Mouse (Mus musculus): ENCODE data around the gene Atp1a1. TPM values are rescaled to one million over a fixed set of nuclear protein-coding genes. Genes with fewer than 3 reads are reported as not detected.
A peak's percentile ranks its signal among the peaks of the same experiment; 100 is the strongest.

The Atp1a1 gene
- polyA plus RNA-seq, 1 experiment from 2014 or later, result 136 TPM

- no peak overlapping the region for H3K4me3 ChIP-seq (ENCODE audit: low read depth, low read length)
- no peaks in the 10 kb centered on the region for H3K9me3 ChIP-seq (ENCODE audit: control insufficient read depth, low read length)
- DNase-seq (ENCODE audit: low spot score) (no peak), ATAC-seq (replicated peaks; ENCODE audit: low FRiP score) (no peak)
- peaks cover 28% of the 10 kb centered on the region for H3K4me1 ChIP-seq (replicated peaks; ENCODE audit: control insufficient read depth, insufficient read depth, low read length)
- H3K36me3 ChIP-seq (ENCODE audit: control insufficient read depth, insufficient read depth, low read length), result no peaks in the 10 kb centered on the region
- H3K9ac ChIP-seq (ENCODE audit: low read depth, low read length), result no peak overlapping the region
- no peaks in the 10 kb centered on the region for H3K27me3 ChIP-seq (replicated peaks; ENCODE audit: control insufficient read depth, insufficient read depth, low read length)
- WGBS, result 75% methylated on average over 7 of the region's 7 CpGs
- H3K4me2 ChIP-seq, result no peak overlapping the region
- H3K27ac ChIP-seq (ENCODE audit: low read depth, low read length), result no peak overlapping the region
These were observed 2.5 kb upstream of the Atp1a1 start for GRCm38 (mm10) chr3:101606861-101607455.

- WGBS, result 31% methylated on average over 2 of the region's 2 CpGs
- Histone ChIP-seq H3K27ac (ENCODE audit: low read depth, low read length) (no peak overlapping the region), H3K27me3 (replicated peaks; ENCODE audit: control insufficient read depth, insufficient read depth, low read length) (no peaks in the 10 kb centered on the region), H3K4me1 (replicated peaks; ENCODE audit: control insufficient read depth, insufficient read depth, low read length) (peaks cover 40% of the 10 kb centered on the region), H3K4me2 (peak overlapping the region; percentile 99; the same call in 1 of the 2 replicates), H3K4me3 (ENCODE audit: low read depth, low read length) (no peak overlapping the region), H3K9ac (ENCODE audit: low read depth, low read length) (no peak overlapping the region), H3K9me3 (ENCODE audit: control insufficient read depth, low read length) (no peaks in the 10 kb centered on the region), H3K36me3 (ENCODE audit: control insufficient read depth, insufficient read depth, low read length) (no peaks in the 10 kb centered on the region)
- no peak for ATAC-seq (replicated peaks; ENCODE audit: low FRiP score)
- DNase-seq (ENCODE audit: low spot score), result no peak
These were observed 1.2 kb upstream of the Atp1a1 start for GRCm38 (mm10) chr3:101605721-101606120.

- 14% methylated on average over 5 of the region's 5 CpGs for WGBS
- Histone ChIP-seq H3K4me1 (replicated peaks; ENCODE audit: control insufficient read depth, insufficient read depth, low read length) (peaks cover 43% of the 10 kb centered on the region), H3K9me3 (ENCODE audit: control insufficient read depth, low read length) (no peaks in the 10 kb centered on the region), H3K4me3 (ENCODE audit: low read depth, low read length) (peak overlapping the region; percentile 91), H3K27me3 (replicated peaks; ENCODE audit: control insufficient read depth, insufficient read depth, low read length) (no peaks in the 10 kb centered on the region), H3K27ac (ENCODE audit: low read depth, low read length) (no peak overlapping the region), H3K9ac (ENCODE audit: low read depth, low read length) (peak overlapping the region; percentile 96; the same call in 1 of the 2 replicates), H3K4me2 (peak overlapping the region; percentile 99), H3K36me3 (ENCODE audit: control insufficient read depth, insufficient read depth, low read length) (no peaks in the 10 kb centered on the region)
- ATAC-seq (replicated peaks; ENCODE audit: low FRiP score) (no peak), DNase-seq (ENCODE audit: low spot score) (no peak)
These were observed 807 bp upstream of the Atp1a1 start for GRCm38 (mm10) chr3:101605291-101605690.

GRCm38 (mm10) chr3:101603661-101604549 lies 579 bp downstream of the Atp1a1 start:
- ATAC-seq (replicated peaks; ENCODE audit: low FRiP score) (peak; percentile 85), DNase-seq (ENCODE audit: low spot score) (peak; percentile 85)
- peak overlapping the region; percentile 91 for H3K4me3 ChIP-seq (ENCODE audit: low read depth, low read length)
- peak overlapping the region; percentile 99 for H3K4me2 ChIP-seq
- under 1% methylated on average over 59 of the region's 68 CpGs for whole genome bisulfite sequencing
- peaks cover 53% of the 10 kb centered on the region for H3K4me1 ChIP-seq (replicated peaks; ENCODE audit: control insufficient read depth, insufficient read depth, low read length)
- no peaks in the 10 kb centered on the region for H3K27me3 ChIP-seq (replicated peaks; ENCODE audit: control insufficient read depth, insufficient read depth, low read length)
- no peaks in the 10 kb centered on the region for H3K9me3 ChIP-seq (ENCODE audit: control insufficient read depth, low read length)
- H3K36me3 ChIP-seq (ENCODE audit: control insufficient read depth, insufficient read depth, low read length), result no peaks in the 10 kb centered on the region
- H3K27ac ChIP-seq (ENCODE audit: low read depth, low read length), result peak overlapping the region; percentile 98
- H3K9ac ChIP-seq (ENCODE audit: low read depth, low read length), result peak overlapping the region; percentile 96

- Histone ChIP-seq H3K9me3 (ENCODE audit: control insufficient read depth, low read length) (no peaks in the 10 kb centered on the region), H3K4me3 (ENCODE audit: low read depth, low read length) (peak overlapping the region; percentile 91), H3K27me3 (replicated peaks; ENCODE audit: control insufficient read depth, insufficient read depth, low read length) (no peaks in the 10 kb centered on the region), H3K4me2 (peak overlapping the region; percentile 99), H3K4me1 (replicated peaks; ENCODE audit: control insufficient read depth, insufficient read depth, low read length) (peaks cover 58% of the 10 kb centered on the region), H3K27ac (ENCODE audit: low read depth, low read length) (peak overlapping the region; percentile 98; the same call in 1 of the 2 replicates), H3K9ac (ENCODE audit: low read depth, low read length) (peak overlapping the region; percentile 96), H3K36me3 (ENCODE audit: control insufficient read depth, insufficient read depth, low read length) (no peaks in the 10 kb centered on the region)
- ATAC-seq (replicated peaks; ENCODE audit: low FRiP score), result no peak
- WGBS, result 43% methylated on average over 7 of the region's 7 CpGs
- no peak for DNase-seq (ENCODE audit: low spot score)
These were observed 1.3 kb downstream of the Atp1a1 start for GRCm38 (mm10) chr3:101603194-101603593.

- no peak for ATAC-seq (replicated peaks; ENCODE audit: low FRiP score)
- peak overlapping the region; percentile 96; the same call in 1 of the 2 replicates for H3K9ac ChIP-seq (ENCODE audit: low read depth, low read length)
- no peak for DNase-seq (ENCODE audit: low spot score)
- no peaks in the 10 kb centered on the region for H3K36me3 ChIP-seq (ENCODE audit: control insufficient read depth, insufficient read depth, low read length)
- WGBS, result 73% methylated on average over 4 of the region's 4 CpGs
- H3K27me3 ChIP-seq (replicated peaks; ENCODE audit: control insufficient read depth, insufficient read depth, low read length), result no peaks in the 10 kb centered on the region
- H3K4me3 ChIP-seq (ENCODE audit: low read depth, low read length), result peak overlapping the region; percentile 91
- no peaks in the 10 kb centered on the region for H3K9me3 ChIP-seq (ENCODE audit: control insufficient read depth, low read length)
- no peak overlapping the region for H3K27ac ChIP-seq (ENCODE audit: low read depth, low read length)
- peaks cover 64% of the 10 kb centered on the region for H3K4me1 ChIP-seq (replicated peaks; ENCODE audit: control insufficient read depth, insufficient read depth, low read length)
- peak overlapping the region; percentile 99 for H3K4me2 ChIP-seq
These were observed 1.9 kb downstream of the Atp1a1 start for GRCm38 (mm10) chr3:101602511-101603055.

- Histone ChIP-seq H3K4me3 (ENCODE audit: low read depth, low read length) (no peak overlapping the region), H3K4me2 (peak overlapping the region; percentile 31), H3K27me3 (replicated peaks; ENCODE audit: control insufficient read depth, insufficient read depth, low read length) (no peaks in the 10 kb centered on the region), H3K36me3 (ENCODE audit: control insufficient read depth, insufficient read depth, low read length) (no peaks in the 10 kb centered on the region), H3K9me3 (ENCODE audit: control insufficient read depth, low read length) (no peaks in the 10 kb centered on the region), H3K27ac (ENCODE audit: low read depth, low read length) (no peak overlapping the region), H3K4me1 (replicated peaks; ENCODE audit: control insufficient read depth, insufficient read depth, low read length) (peaks cover 72% of the 10 kb centered on the region), H3K9ac (ENCODE audit: low read depth, low read length) (no peak overlapping the region)
- DNase-seq (ENCODE audit: low spot score) (no peak), ATAC-seq (replicated peaks; ENCODE audit: low FRiP score) (no peak)
- WGBS, result 42% methylated on average over 4 of the region's 4 CpGs
These were observed 2.8 kb downstream of the Atp1a1 start for GRCm38 (mm10) chr3:101601687-101602086.

GRCm38 (mm10) chr3:101601003-101601525 lies 3.4 kb downstream of the Atp1a1 start:
- H3K27me3 ChIP-seq (replicated peaks; ENCODE audit: control insufficient read depth, insufficient read depth, low read length), result no peaks in the 10 kb centered on the region
- no peak overlapping the region for H3K4me3 ChIP-seq (ENCODE audit: low read depth, low read length)
- H3K9me3 ChIP-seq (ENCODE audit: control insufficient read depth, low read length), result no peaks in the 10 kb centered on the region
- no peak overlapping the region for H3K9ac ChIP-seq (ENCODE audit: low read depth, low read length)
- peaks cover 76% of the 10 kb centered on the region for H3K4me1 ChIP-seq (replicated peaks; ENCODE audit: control insufficient read depth, insufficient read depth, low read length)
- H3K4me2 ChIP-seq, result peak overlapping the region; percentile 31
- WGBS, result 74% methylated on average over 8 of the region's 8 CpGs
- no peak overlapping the region for H3K27ac ChIP-seq (ENCODE audit: low read depth, low read length)
- no peaks in the 10 kb centered on the region; the same call in 1 of the 2 replicates for H3K36me3 ChIP-seq (ENCODE audit: control insufficient read depth, insufficient read depth, low read length)
- ATAC-seq (replicated peaks; ENCODE audit: low FRiP score) (no peak), DNase-seq (ENCODE audit: low spot score) (no peak)

Data from liver, embryonic 11.5 days (tissue).